Mouse (Mus musculus) CD4-positive naive resting alpha-beta T cell, adult 57 days (primary cell): ENCODE results near the gene Col6a2. TPM values are rescaled to one million over a fixed set of nuclear protein-coding genes. Genes with fewer than 3 reads are reported as not detected.

ENCODE experiments used
- total RNA-seq: library from RNA; stranded (reverse); gene quantifications from one replicate; pipeline ENCODE4 v1.2.4, GENCODE M21; 2023

Col6a2 gene
- 1.1 TPM for total RNA-seq

GRCm38 (mm10) chr10:76622928-76623680 lies at the start of gene Col6a2:
Gene Col6a2, minus strand, starts transcription at chr10:76623630.

GRCm38 (mm10) chr10:76575374-76575773 lies 48.1 kb downstream of the Col6a2 start, which contains the start of gene Ftcd:
Gene Ftcd, plus strand, starts transcription at chr10:76575648.

GRCm38 (mm10) chr10:76561972-76562371 lies 61.5 kb downstream of the Col6a2 start, which contains the start of gene Spatc1l:
Gene Spatc1l, plus strand, starts transcription at chr10:76562272.

Other genes starting within 250 kb of the Col6a2 start
- gene AC141477.1, start 183.2 kb downstream of the Col6a2 start, total RNA-seq: 28.9 TPM
- gene Pcnt, start 180.8 kb downstream of the Col6a2 start, total RNA-seq: 69.9 TPM
- not detected for gene 2610028H24Rik, start 174.5 kb downstream of the Col6a2 start, total RNA-seq
- gene Mcm3ap, start 154.7 kb downstream of the Col6a2 start, total RNA-seq: 78.7 TPM
- 2.6 TPM for gene Ybey, start 154.5 kb downstream of the Col6a2 start, total RNA-seq
- 33.6 TPM for gene Lss, start 92.0 kb downstream of the Col6a2 start, total RNA-seq
- not detected for gene Spatc1l, start 61.4 kb downstream of the Col6a2 start, total RNA-seq
- gene Ftcd, start 48.0 kb downstream of the Col6a2 start, total RNA-seq: not detected
- gene Col6a1, start 102.5 kb upstream of the Col6a2 start, total RNA-seq: 1.3 TPM